Mouse (Mus musculus) olfactory bulb, adult 2 months (tissue): ENCODE results near the gene Fpr-rs3. TPM values are rescaled to one million over a fixed set of nuclear protein-coding genes. Genes with fewer than 3 reads are reported as not detected.

Source experiments
- H3K27ac ChIP-seq: fragments of 200-500 bp; 2 replicates; pipeline ENCODE4 v1.5.1; 2012; ENCODE audit warnings: low read depth, low read length; ENCODE audit not compliant: insufficient read depth
- H3K4me1 ChIP-seq: fragments of 200-500 bp; 2 replicates; pipeline ENCODE4 v1.6.1; 2012; ENCODE audit warnings: low read length; ENCODE audit not compliant: control insufficient read depth, insufficient read depth
- H3K4me3 ChIP-seq: fragments of 200-500 bp; 2 replicates; pipeline ENCODE4 v1.5.1; 2012; ENCODE audit warnings: mild to moderate bottlenecking, low read depth, low read length, moderate library complexity; ENCODE audit not compliant: insufficient read depth
- CTCF ChIP-seq: fragments of 200-500 bp; IDR thresholded peaks from 2 replicates; pipeline ENCODE4 v1.5.1; 2012; ENCODE audit warnings: low read depth, mild to moderate bottlenecking, low read length, moderate library complexity; ENCODE audit not compliant: insufficient read depth
- POLR2A ChIP-seq: fragments of 200-500 bp; IDR thresholded peaks from 2 replicates; pipeline ENCODE4 v1.6.1; 2012; ENCODE audit warnings: mild to moderate bottlenecking, low read depth, low read length, moderate library complexity; ENCODE audit not compliant: insufficient read depth
- WGBS: fragments of 180-500 bp; shearing (Covaris S2); methylation state at CpG from one replicate; pipeline ENCODE4 v1.1.7; 2018; 5-methylcytosine and 5-hydroxymethylcytosine counted together
- polyA plus RNA-seq: library from polyadenylated mRNA; stranded (reverse); fragments of >200 nt; gene quantifications from 2 replicates; pipeline ENCODE4 v1.2.4, GENCODE M21; 2012; ENCODE audit warnings: low replicate concordance; ENCODE audit not compliant: missing spikeins, insufficient read depth, insufficient read length

Gene Fpr-rs3
- not detected in 2 replicates for polyA plus RNA-seq

GRCm38 (mm10) chr17:20624777-20625176 lies at the start of gene Fpr-rs3:
TSS of gene Fpr-rs3 (minus strand) at chr17:20624877.
- Histone ChIP-seq H3K27ac (no peak within 1 kb of the TSS), H3K4me1 (no peaks in the 10 kb centered on the region), H3K4me3 (no peak within 1 kb of the TSS)
- no peak for TF ChIP-seq CTCF
- no peak for TF ChIP-seq POLR2A

GRCm38 (mm10) chr17:20596323-20596722 lies 28.4 kb downstream of the Fpr-rs3 start, which contains the start of gene Vmn2r110:
TSS of gene Vmn2r110 (minus strand) at chr17:20596423.
- Histone ChIP-seq H3K27ac (no peak within 1 kb of the TSS), H3K4me1 (no peaks in the 10 kb centered on the region), H3K4me3 (no peak within 1 kb of the TSS)
- TF ChIP-seq POLR2A (no peak), CTCF (no peak)
- 27% methylated on average over 1 of the region's 1 CpGs for WGBS

Other genes starting within 250 kb of the Fpr-rs3 start
- gene Vmn1r224, start 210.7 kb downstream of the Fpr-rs3 start, polyA plus RNA-seq, result not detected in 2 replicates
- not detected in 2 replicates for gene Vmn2r108, start 143.5 kb downstream of the Fpr-rs3 start, polyA plus RNA-seq
- not detected in 2 replicates for gene Vmn1r225, start 126.7 kb downstream of the Fpr-rs3 start, polyA plus RNA-seq
- not detected in 2 replicates for gene Vmn2r109, start 60.1 kb downstream of the Fpr-rs3 start, polyA plus RNA-seq
- gene Vmn2r110, start 28.5 kb downstream of the Fpr-rs3 start, polyA plus RNA-seq, result not detected in 2 replicates
- not detected in 2 replicates for gene Vmn1r226, start 58.0 kb upstream of the Fpr-rs3 start, polyA plus RNA-seq
- not detected in 2 replicates for gene Vmn1r227, start 105.0 kb upstream of the Fpr-rs3 start, polyA plus RNA-seq
- not detected in 2 replicates for gene Vmn1r228, start 161.3 kb upstream of the Fpr-rs3 start, polyA plus RNA-seq
- gene Vmn1r229, start 186.7 kb upstream of the Fpr-rs3 start, polyA plus RNA-seq, result not detected in 2 replicates
- not detected in 2 replicates for gene Vmn1r230, start 215.6 kb upstream of the Fpr-rs3 start, polyA plus RNA-seq